Mouse (Mus musculus): ENCODE data around the gene Mpp6. TPM values are rescaled to one million over a fixed set of nuclear protein-coding genes. Genes with fewer than 3 reads are reported as not detected.

Gene Mpp6
- total and polyA plus RNA-seq, 2 experiments from 2014 or later: 66.4 to 101 TPM

DNA sequence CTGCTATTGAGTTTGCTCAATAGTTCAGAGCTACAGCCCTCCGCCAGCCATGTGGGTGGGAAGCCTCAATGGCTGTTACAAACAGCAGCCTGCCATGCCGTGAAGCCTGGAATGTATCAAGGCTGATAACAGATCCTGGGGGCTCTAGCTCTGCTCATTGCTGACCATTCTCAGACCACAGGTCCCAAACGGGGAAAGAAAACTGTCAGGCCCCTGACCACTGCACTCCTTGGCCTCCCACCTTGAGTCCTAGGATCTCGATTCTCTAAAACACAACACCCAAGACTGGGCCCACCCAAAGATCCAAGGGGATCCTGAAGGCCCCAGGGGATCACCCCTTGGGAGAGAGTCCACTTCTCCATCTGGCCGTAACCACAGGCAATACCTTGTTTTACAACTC lies 112.3 kb downstream of the Mpp6 start:
- Histone ChIP-seq H3K4me3 (ENCODE audit: low read depth, low read length) (no peak overlapping the region), H3K4me2 (ENCODE audit: low read depth) (no peak overlapping the region), H3K4me1 (ENCODE audit: insufficient read depth) (no peaks in the 10 kb centered on the region), H3K9ac (no peak overlapping the region), H3K36me3 (ENCODE audit: insufficient read depth) (peaks cover 17% of the 10 kb centered on the region), H3K27ac (ENCODE audit: low read depth, low read length) (no peak overlapping the region), H3K9me3 (ENCODE audit: low read length) (no peaks in the 10 kb centered on the region), H3K27me3 (ENCODE audit: insufficient read depth, low read length) (no peaks in the 10 kb centered on the region)
- TF ChIP-seq CTCF (IDR thresholded peaks at IDR 0.05; ENCODE audit: low read depth): no peak
- WGBS: 75% methylated on average over 5 of the region's 5 CpGs
- ATAC-seq: no peak
- no peak for DNase-seq

DNA sequence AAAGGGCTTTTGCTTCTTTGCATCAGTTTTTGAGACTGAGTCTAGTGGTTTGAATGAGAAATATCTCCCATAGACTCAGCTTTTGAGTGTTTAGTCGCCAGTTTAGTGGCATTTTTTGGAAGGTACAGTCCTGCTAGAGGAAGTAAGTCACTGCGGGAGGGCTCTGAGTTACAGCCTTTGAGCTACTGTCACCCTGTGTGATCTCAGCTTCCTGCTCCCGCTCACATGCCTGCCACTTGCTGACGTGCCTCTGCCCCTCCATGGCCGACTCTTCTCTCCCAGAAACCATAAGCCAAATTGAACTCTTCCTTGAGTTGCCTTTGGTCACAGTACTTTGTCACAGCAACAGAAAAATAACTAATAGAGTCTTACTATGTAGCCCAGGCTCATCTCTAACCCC lies 112.9 kb downstream of the Mpp6 start:
- H3K27me3 ChIP-seq (ENCODE audit: insufficient read depth, low read length): no peaks in the 10 kb centered on the region
- ATAC-seq: no peak
- no peak for TF ChIP-seq CTCF (IDR thresholded peaks at IDR 0.05; ENCODE audit: low read depth)
- H3K9me3 ChIP-seq (ENCODE audit: low read length): no peaks in the 10 kb centered on the region
- H3K36me3 ChIP-seq (ENCODE audit: insufficient read depth): peaks cover 17% of the 10 kb centered on the region
- DNase-seq: no peak
- no peak overlapping the region for H3K27ac ChIP-seq (ENCODE audit: low read depth, low read length)
- H3K4me2 ChIP-seq (ENCODE audit: low read depth): no peak overlapping the region
- H3K9ac ChIP-seq: no peak overlapping the region
- H3K4me1 ChIP-seq (ENCODE audit: insufficient read depth): no peaks in the 10 kb centered on the region
- WGBS: 78% methylated on average over 5 of the region's 5 CpGs
- H3K4me3 ChIP-seq (ENCODE audit: low read depth, low read length): no peak overlapping the region

DNA sequence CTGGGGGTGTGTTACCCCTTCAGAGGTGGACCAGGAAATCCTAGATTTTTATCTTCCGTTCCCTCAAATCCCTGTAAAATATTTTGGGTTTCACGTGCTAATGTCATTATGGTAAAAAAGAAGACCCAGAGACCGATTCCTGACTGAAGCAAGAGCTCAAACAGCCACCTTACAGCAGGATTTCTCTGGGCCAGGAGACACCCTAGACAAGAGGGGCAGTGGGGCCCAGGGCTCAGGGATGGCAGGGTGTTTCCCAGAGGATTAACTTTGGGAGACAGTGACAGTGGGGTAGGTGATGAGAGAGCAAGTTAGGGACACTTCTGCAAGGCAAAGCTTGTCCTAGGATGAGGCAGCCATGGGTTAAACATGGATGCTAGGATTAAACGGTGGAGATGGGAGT lies 113.6 kb downstream of the Mpp6 start:
- H3K27me3 ChIP-seq (ENCODE audit: insufficient read depth, low read length): no peaks in the 10 kb centered on the region
- H3K36me3 ChIP-seq (ENCODE audit: insufficient read depth): peaks cover 13% of the 10 kb centered on the region
- H3K4me1 ChIP-seq (ENCODE audit: insufficient read depth): no peaks in the 10 kb centered on the region
- no peak overlapping the region for H3K9ac ChIP-seq
- 91% methylated on average over 4 of the region's 4 CpGs for WGBS
- H3K4me3 ChIP-seq (ENCODE audit: low read depth, low read length): no peak overlapping the region
- H3K4me2 ChIP-seq (ENCODE audit: low read depth): no peak overlapping the region
- H3K9me3 ChIP-seq (ENCODE audit: low read length): no peaks in the 10 kb centered on the region
- TF ChIP-seq CTCF (IDR thresholded peaks at IDR 0.05; ENCODE audit: low read depth): no peak
- ATAC-seq (no peak), DNase-seq (no peak)
- H3K27ac ChIP-seq (ENCODE audit: low read depth, low read length): no peak overlapping the region

DNA sequence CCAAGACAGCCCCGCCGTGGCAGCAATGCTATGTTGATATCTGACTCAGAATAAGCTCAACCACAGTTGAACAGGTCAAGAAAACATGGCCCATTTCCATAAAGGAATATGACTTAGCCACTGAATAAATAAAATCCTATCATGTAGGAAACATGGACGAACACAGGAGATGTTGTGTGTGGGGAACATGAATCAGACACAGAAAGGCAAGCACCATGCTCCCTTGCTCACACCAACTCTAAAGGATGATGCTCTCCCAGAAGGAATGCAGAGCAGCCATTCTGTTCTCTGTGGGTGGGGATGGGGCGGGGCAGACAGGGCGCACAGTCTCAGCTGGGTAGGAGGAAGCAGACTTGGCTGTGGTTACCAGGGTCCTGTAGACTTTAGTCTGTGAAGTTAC lies 115.2 kb downstream of the Mpp6 start:
- H3K27me3 ChIP-seq (ENCODE audit: insufficient read depth, low read length): no peaks in the 10 kb centered on the region

DNA sequence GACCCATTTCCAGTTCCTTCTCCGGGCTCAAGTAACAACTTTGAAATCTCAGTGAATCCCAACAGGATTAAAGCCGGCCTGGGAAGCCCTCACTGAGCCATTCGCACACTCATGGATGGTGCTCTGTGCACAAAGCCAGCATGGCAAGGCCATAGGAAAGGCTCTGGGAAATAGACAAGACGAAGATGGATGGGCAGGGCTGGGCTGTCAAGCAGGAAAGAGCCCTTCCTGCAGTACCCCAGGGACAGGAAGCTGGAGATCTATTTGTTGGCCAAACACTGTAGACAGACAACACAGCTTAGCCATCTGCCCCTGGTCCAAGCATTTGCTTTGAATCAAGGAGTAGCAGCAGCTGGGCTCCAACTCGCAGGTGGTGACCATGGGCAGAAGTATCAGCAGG lies 118.1 kb downstream of the Mpp6 start:
- TF ChIP-seq CTCF (IDR thresholded peaks at IDR 0.05; ENCODE audit: low read depth): no peak
- H3K36me3 ChIP-seq (ENCODE audit: insufficient read depth): peaks cover 6% of the 10 kb centered on the region; the same call in 1 of the 2 replicates
- ATAC-seq (no peak), DNase-seq (no peak)
- 89% methylated on average over 5 of the region's 5 CpGs for WGBS
- H3K27ac ChIP-seq (ENCODE audit: low read depth, low read length): no peak overlapping the region
- H3K4me2 ChIP-seq (ENCODE audit: low read depth): no peak overlapping the region
- H3K27me3 ChIP-seq (ENCODE audit: insufficient read depth, low read length): no peaks in the 10 kb centered on the region
- H3K4me1 ChIP-seq (ENCODE audit: insufficient read depth): no peaks in the 10 kb centered on the region
- no peaks in the 10 kb centered on the region for H3K9me3 ChIP-seq (ENCODE audit: low read length)
- H3K4me3 ChIP-seq (ENCODE audit: low read depth, low read length): no peak overlapping the region
- no peak overlapping the region for H3K9ac ChIP-seq

More for the DNA sequence above, 115.2 kb downstream of the Mpp6 start:
- TF ChIP-seq CTCF (IDR thresholded peaks at IDR 0.05; ENCODE audit: low read depth): no peak
- Histone ChIP-seq H3K27ac (ENCODE audit: low read depth, low read length) (no peak overlapping the region), H3K4me2 (ENCODE audit: low read depth) (no peak overlapping the region), H3K4me3 (ENCODE audit: low read depth, low read length) (no peak overlapping the region), H3K4me1 (ENCODE audit: insufficient read depth) (no peaks in the 10 kb centered on the region), H3K9me3 (ENCODE audit: low read length) (no peaks in the 10 kb centered on the region), H3K36me3 (ENCODE audit: insufficient read depth) (peaks cover 6% of the 10 kb centered on the region), H3K9ac (no peak overlapping the region)
- DNase-seq (no peak), ATAC-seq (no peak)
- WGBS: 90% methylated on average over 5 of the region's 5 CpGs

DNA sequence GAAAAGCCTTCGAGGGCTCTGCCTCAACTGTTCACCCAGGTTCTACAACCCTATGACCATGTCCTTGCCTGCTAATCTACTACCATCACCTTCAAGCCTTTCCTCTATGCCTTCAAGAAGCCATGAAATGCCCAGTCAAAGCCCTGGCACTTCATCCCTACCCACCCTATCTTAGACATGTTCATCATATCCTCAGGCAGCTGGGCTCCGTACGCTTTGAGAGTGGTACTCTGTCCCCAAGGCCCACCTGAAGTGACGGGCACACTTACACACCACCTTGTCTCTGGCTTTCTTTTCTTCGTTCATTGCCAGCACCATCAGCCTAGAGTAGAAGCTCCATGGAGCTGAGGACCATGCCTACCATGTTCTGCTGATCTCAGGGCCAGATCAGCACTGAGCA lies 121.2 kb downstream of the Mpp6 start:
- no peak overlapping the region for H3K4me2 ChIP-seq (ENCODE audit: low read depth)
- ATAC-seq: no peak
- no peak for DNase-seq
- TF ChIP-seq CTCF (IDR thresholded peaks at IDR 0.05; ENCODE audit: low read depth): no peak
- 94% methylated on average over 5 of the region's 5 CpGs for WGBS
- no peaks in the 10 kb centered on the region for H3K9me3 ChIP-seq (ENCODE audit: low read length)
- H3K27ac ChIP-seq (ENCODE audit: low read depth, low read length): no peak overlapping the region
- no peak overlapping the region for H3K4me3 ChIP-seq (ENCODE audit: low read depth, low read length)
- no peaks in the 10 kb centered on the region for H3K27me3 ChIP-seq (ENCODE audit: insufficient read depth, low read length)
- H3K36me3 ChIP-seq (ENCODE audit: insufficient read depth): peaks cover 6% of the 10 kb centered on the region; the same call in 1 of the 2 replicates
- no peaks in the 10 kb centered on the region for H3K4me1 ChIP-seq (ENCODE audit: insufficient read depth)
- no peak overlapping the region for H3K9ac ChIP-seq

DNA sequence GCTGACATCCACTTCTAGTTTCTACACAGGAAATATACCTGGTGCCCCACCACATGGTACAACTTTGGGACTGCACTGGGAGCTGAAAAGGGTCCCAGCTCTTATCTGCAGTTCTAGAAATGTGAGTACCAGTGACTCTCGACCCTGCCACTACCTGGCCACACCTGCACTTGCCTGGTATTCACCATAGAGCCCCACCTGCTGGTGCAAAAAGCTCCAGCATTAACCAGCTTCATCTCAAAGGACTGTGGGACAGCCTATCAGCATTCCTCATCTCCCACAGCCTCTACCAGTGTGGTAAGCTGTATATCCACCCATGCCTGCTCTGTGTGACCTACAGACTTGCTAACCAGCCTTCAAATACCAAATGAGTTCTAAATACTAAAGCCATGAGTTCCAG lies 122.9 kb downstream of the Mpp6 start:
- DNase-seq: no peak
- no peak for TF ChIP-seq CTCF (IDR thresholded peaks at IDR 0.05; ENCODE audit: low read depth)
- Histone ChIP-seq H3K4me1 (ENCODE audit: insufficient read depth) (no peaks in the 10 kb centered on the region), H3K4me2 (ENCODE audit: low read depth) (no peak overlapping the region), H3K9me3 (ENCODE audit: low read length) (no peaks in the 10 kb centered on the region), H3K4me3 (ENCODE audit: low read depth, low read length) (no peak overlapping the region), H3K9ac (no peak overlapping the region), H3K27ac (ENCODE audit: low read depth, low read length) (no peak overlapping the region), H3K27me3 (ENCODE audit: insufficient read depth, low read length) (no peaks in the 10 kb centered on the region), H3K36me3 (ENCODE audit: insufficient read depth) (no peaks in the 10 kb centered on the region; the same call in 1 of the 2 replicates)
- WGBS: 57% methylated on average over 1 of the region's 1 CpGs
- ATAC-seq: no peak

DNA sequence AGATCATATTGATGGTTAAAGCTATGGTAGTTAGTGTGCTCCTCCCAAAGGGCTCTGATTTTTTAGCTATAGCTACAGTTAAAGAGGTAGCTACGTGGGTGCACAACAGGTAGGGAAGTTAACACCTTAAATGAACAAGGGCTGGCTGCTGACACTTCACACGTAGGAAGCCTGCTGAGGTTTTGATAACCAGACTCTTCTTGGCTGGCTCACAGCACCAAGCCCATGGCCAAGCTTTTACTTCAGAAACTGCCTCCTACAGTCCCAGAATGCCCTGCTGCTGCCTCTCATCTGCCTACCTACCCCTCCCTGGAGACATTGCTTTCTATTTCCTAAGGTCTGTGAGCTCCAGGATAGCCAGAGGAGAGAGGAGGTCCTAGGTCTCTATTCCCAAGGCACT lies 127.9 kb downstream of the Mpp6 start:
- ATAC-seq (no peak), DNase-seq (no peak)
- Histone ChIP-seq H3K9me3 (ENCODE audit: low read length) (no peaks in the 10 kb centered on the region), H3K4me1 (ENCODE audit: insufficient read depth) (no peaks in the 10 kb centered on the region), H3K27ac (ENCODE audit: low read depth, low read length) (no peak overlapping the region), H3K27me3 (ENCODE audit: insufficient read depth, low read length) (no peaks in the 10 kb centered on the region), H3K9ac (no peak overlapping the region), H3K4me3 (ENCODE audit: low read depth, low read length) (no peak overlapping the region), H3K4me2 (ENCODE audit: low read depth) (no peak overlapping the region), H3K36me3 (ENCODE audit: insufficient read depth) (no peaks in the 10 kb centered on the region; the same call in 1 of the 2 replicates)
- TF ChIP-seq CTCF (IDR thresholded peaks at IDR 0.05; ENCODE audit: low read depth): no peak
- WGBS: 52% methylated on average over 2 of the region's 2 CpGs

Measured in forebrain, postnatal 0 days (tissue).